Mouse (Mus musculus) naive thymus-derived CD4-positive, alpha-beta T cell, adult 5 months (primary cell): Measurements from ENCODE around the gene Olfr837. TPM values are rescaled to one million over a fixed set of nuclear protein-coding genes. Genes with fewer than 3 reads are reported as not detected.

ENCODE experiments used
- polyA plus RNA-seq: library from polyadenylated mRNA; unstranded; fragments of 100-300 nt; shearing (Covaris generic); gene quantifications from one replicate; pipeline ENCODE4 v1.2.1, GENCODE M21; 2017

Olfr837 gene
- not detected for polyA plus RNA-seq

DNA sequence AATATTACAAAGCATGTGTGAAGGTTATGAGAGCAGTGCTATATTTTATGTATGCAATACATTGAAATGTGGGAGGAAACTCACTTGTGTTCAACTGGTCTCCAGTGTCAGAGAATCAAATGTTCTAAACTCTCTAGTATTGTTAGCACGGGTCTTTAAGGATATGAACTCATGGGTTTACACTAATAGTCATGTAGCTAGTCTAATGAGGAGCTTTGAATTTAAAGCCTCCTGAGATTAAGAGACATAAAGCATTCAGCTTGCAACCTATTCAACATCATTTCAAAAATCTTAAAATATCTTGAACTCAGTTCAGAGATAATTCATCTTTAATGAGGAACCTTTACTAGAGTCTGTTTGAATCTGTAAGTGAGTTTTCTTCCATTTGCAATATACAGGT lies at the start of gene Olfr837:
Olfr837 (plus strand) TSS at position 301 of the 400 bp plus-strand sequence.

DNA sequence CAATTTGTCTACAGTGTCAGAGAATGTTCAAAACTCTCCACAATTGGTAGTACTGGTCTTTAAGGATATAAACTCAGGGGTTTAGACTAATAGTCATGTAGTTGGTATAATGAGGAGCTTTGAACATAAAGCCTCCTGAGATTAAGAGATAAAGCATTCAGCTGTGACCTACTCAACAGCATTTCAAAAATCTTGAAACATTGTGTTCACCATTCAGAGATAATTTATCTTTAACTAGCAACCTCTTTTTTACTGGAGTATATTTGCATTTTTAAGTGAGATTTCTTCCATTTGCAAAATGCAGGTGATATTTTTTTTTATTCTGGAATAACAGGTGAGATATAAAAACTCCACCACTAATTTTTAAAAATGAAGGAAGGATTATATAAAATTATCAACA lies 16.0 kb upstream of the Olfr837 start, which contains the start of gene Olfr836:
Olfr836 (plus strand) TSS at position 301 of the 400 bp plus-strand sequence.

DNA sequence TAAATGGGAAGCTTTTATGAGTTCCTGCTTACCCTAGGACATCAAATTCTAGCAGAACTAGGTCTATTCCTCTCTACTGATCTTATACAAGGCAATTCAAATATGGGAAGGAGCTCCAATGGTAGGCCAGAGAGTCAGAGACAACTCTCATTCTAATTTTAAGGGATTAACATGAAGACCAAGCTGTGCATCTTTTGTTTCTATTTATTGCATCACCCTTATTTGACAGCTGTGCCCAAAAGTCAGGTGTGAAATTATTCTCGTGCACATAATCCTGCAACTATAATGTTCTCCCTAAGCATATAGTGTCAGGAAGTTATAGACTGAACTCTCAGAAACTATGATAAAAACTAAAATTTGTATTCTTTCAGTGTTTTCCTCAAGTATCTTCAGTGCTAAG lies 41.1 kb downstream of the Olfr837 start, which contains the start of gene Olfr839-ps1:
Olfr839-ps1 (minus strand) TSS at position 101 of the 400 bp plus-strand sequence.

Other genes starting within 250 kb of the Olfr837 start
- gene Olfr832, start 199.2 kb upstream of the Olfr837 start, polyA plus RNA-seq = not detected
- not detected for gene Olfr834, start 148.3 kb upstream of the Olfr837 start, polyA plus RNA-seq
- gene Olfr835, start 103.6 kb upstream of the Olfr837 start, polyA plus RNA-seq = not detected
- 0.14 TPM for gene Olfr836, start 15.9 kb upstream of the Olfr837 start, polyA plus RNA-seq
- not detected for gene Olfr839-ps1, start 41.0 kb downstream of the Olfr837 start, polyA plus RNA-seq
- gene Olfr843, start 115.7 kb downstream of the Olfr837 start, polyA plus RNA-seq = not detected
- not detected for gene Olfr844, start 180.0 kb downstream of the Olfr837 start, polyA plus RNA-seq
- gene Olfr845, start 200.1 kb downstream of the Olfr837 start, polyA plus RNA-seq = not detected
- gene Olfr846, start 227.7 kb downstream of the Olfr837 start, polyA plus RNA-seq = not detected
- not detected for gene Olfr847, start 242.4 kb downstream of the Olfr837 start, polyA plus RNA-seq